In genomic region chr19:4171393-4172290, GRCm38 (mm10) we compare ENCODE assay signal across 8 mouse cellular contexts. TPM values are rescaled to one million over a fixed set of nuclear protein-coding genes. Genes with fewer than 3 reads are reported as not detected.
A peak's percentile ranks its signal among the peaks of the same experiment; 100 is the strongest.
DNase-seq lines count a peak whose midpoint lies in the region; ATAC-seq and TF ChIP-seq lines count a peak whose summit lies in the region.

No protein-coding gene starts in this region.

- H3K9ac ChIP-seq in lung, embryonic 14.5 days: no peak overlapping the region; the same call in 1 of the 2 replicates

- peaks cover 3% of the 10 kb centered on the region; the same call in 1 of the 2 replicates for H3K4me1 ChIP-seq in lung, embryonic 14.5 days (ENCODE audit: insufficient read depth)
- peaks cover 44% of the 10 kb centered on the region for H3K4me1 ChIP-seq in heart, embryonic 10.5 days

- peak; percentile 21 for DNase-seq in cerebellum, adult 11 months
- DNase-seq in cerebellum, postnatal 36 days: no peak
- no peak for DNase-seq in lung, embryonic 14.5 days
- DNase-seq in lung, postnatal 25 days (ENCODE audit: low spot score): no peak
- DNase-seq in heart, embryonic 10.5 days (ENCODE audit: low spot score): no peak
- DNase-seq in frontal cortex, postnatal 25 days (ENCODE audit: low spot score in 2 of 2): no peak
- DNase-seq in layer of hippocampus, adult 9-11 months: no peak

- H3K4me3 ChIP-seq in lung, embryonic 14.5 days (ENCODE audit: low read depth, low read length): no peak overlapping the region
- H3K4me3 ChIP-seq in heart, embryonic 10.5 days: no peak overlapping the region

- H3K27me3 ChIP-seq in lung, embryonic 14.5 days (ENCODE audit: insufficient read depth, low read length): no peaks in the 10 kb centered on the region
- H3K27me3 ChIP-seq in heart, embryonic 10.5 days (ENCODE audit: insufficient read depth, poor library complexity, severe bottlenecking): peaks cover 4% of the 10 kb centered on the region; the same call in 1 of the 2 replicates

- WGBS in lung, embryonic 14.5 days: 53% methylated on average over 13 of the region's 13 CpGs
- 59% methylated on average over 13 of the region's 13 CpGs for WGBS in heart, embryonic 10.5 days

- H3K36me3 ChIP-seq in lung, embryonic 14.5 days (ENCODE audit: insufficient read depth): no peaks in the 10 kb centered on the region
- H3K36me3 ChIP-seq in heart, embryonic 10.5 days: no peaks in the 10 kb centered on the region

- H3K4me2 ChIP-seq in lung, embryonic 14.5 days: no peak overlapping the region

- peak overlapping the region; percentile 24; the same call in 1 of the 2 replicates for H3K27ac ChIP-seq in lung, embryonic 14.5 days (ENCODE audit: low read depth)
- H3K27ac ChIP-seq in heart, embryonic 10.5 days: peak overlapping the region; percentile 65

- no peak for ATAC-seq in lung, embryonic 14.5 days (ENCODE audit: insufficient read depth)
- ATAC-seq in megakaryocyte progenitor cell, adult 5-6 weeks (replicated peaks; ENCODE audit: poor library complexity): peak; percentile 23; the same call in 1 of the 2 replicates

- no peak for TF ChIP-seq CTCF in lung, embryonic 14.5 days (IDR thresholded peaks at IDR 0.05; ENCODE audit: low read depth)

- no peaks in the 10 kb centered on the region for H3K9me3 ChIP-seq in lung, embryonic 14.5 days (ENCODE audit: low read depth, low read length)
- H3K9me3 ChIP-seq in heart, embryonic 10.5 days: no peaks in the 10 kb centered on the region

RNA-seq across cellular contexts. Expression of gene Carns1, which starts 3.6 kb away (rescaled TPM):
- polyA plus RNA-seq in lung, embryonic 14.5 days (2014; fragmentation: Nextera tagmentation; extraction: Ambion mirVana): 1.7 and 2.5 TPM in 2 replicates
- polyA plus RNA-seq in heart, embryonic 10.5 days (2016; fragmentation: Nextera tagmentation; extraction: Ambion mirVana): 2.3 and 2.8 TPM in 2 replicates
- total RNA-seq in megakaryocyte progenitor cell, adult 5-6 weeks (2015): 2.2 and 2.4 TPM in 2 replicates
- 1.0 and 2.1 TPM in 2 replicates for total RNA-seq in megakaryocyte progenitor cell, adult 5-6 weeks (2017)

RNA-seq across cellular contexts. Expression of gene Rps6kb2, which starts 8.5 kb away (rescaled TPM):
- polyA plus RNA-seq in lung, embryonic 14.5 days (2014; fragmentation: Nextera tagmentation; extraction: Ambion mirVana): 37.9 and 43.2 TPM in 2 replicates
- polyA plus RNA-seq in heart, embryonic 10.5 days (2016; fragmentation: Nextera tagmentation; extraction: Ambion mirVana): 53.4 and 57.0 TPM in 2 replicates
- 21.6 and 22.1 TPM in 2 replicates for total RNA-seq in megakaryocyte progenitor cell, adult 5-6 weeks (2015)
- 23.1 and 30.2 TPM in 2 replicates for total RNA-seq in megakaryocyte progenitor cell, adult 5-6 weeks (2017)

RNA-seq across cellular contexts. Expression of gene Ptprcap, which starts 18.2 kb away (rescaled TPM):
- 0.81 and 1.1 TPM in 2 replicates for polyA plus RNA-seq in lung, embryonic 14.5 days (2014; fragmentation: Nextera tagmentation; extraction: Ambion mirVana)
- 1.8 and 4.4 TPM in 2 replicates for polyA plus RNA-seq in heart, embryonic 10.5 days (2016; fragmentation: Nextera tagmentation; extraction: Ambion mirVana)
- total RNA-seq in megakaryocyte progenitor cell, adult 5-6 weeks (2015): 96.4 and 114 TPM in 2 replicates
- total RNA-seq in megakaryocyte progenitor cell, adult 5-6 weeks (2017): 79.5 and 83.5 TPM in 2 replicates

RNA-seq across cellular contexts. Expression of gene Tbc1d10c, which starts 19.4 kb away (rescaled TPM):
- 1.8 and 2.4 TPM in 2 replicates for polyA plus RNA-seq in lung, embryonic 14.5 days (2014; fragmentation: Nextera tagmentation; extraction: Ambion mirVana)
- polyA plus RNA-seq in heart, embryonic 10.5 days (2016; fragmentation: Nextera tagmentation; extraction: Ambion mirVana): 0.94 and 1.5 TPM in 2 replicates
- 39.3 and 46.6 TPM in 2 replicates for total RNA-seq in megakaryocyte progenitor cell, adult 5-6 weeks (2015)
- 15.3 and 17.5 TPM in 2 replicates for total RNA-seq in megakaryocyte progenitor cell, adult 5-6 weeks (2017)

RNA-seq across cellular contexts. Expression of gene Ppp1ca, which starts 20.2 kb away (rescaled TPM):
- polyA plus RNA-seq in lung, embryonic 14.5 days (2014; fragmentation: Nextera tagmentation; extraction: Ambion mirVana): 960 and 994 TPM in 2 replicates
- polyA plus RNA-seq in heart, embryonic 10.5 days (2016; fragmentation: Nextera tagmentation; extraction: Ambion mirVana): 876 and 946 TPM in 2 replicates
- total RNA-seq in megakaryocyte progenitor cell, adult 5-6 weeks (2015): 395 and 413 TPM in 2 replicates
- total RNA-seq in megakaryocyte progenitor cell, adult 5-6 weeks (2017): 482 and 538 TPM in 2 replicates
